Mouse (Mus musculus) limb, embryonic 11.5 days (tissue): ENCODE data around the gene Skp2. TPM values are rescaled to one million over a fixed set of nuclear protein-coding genes. Genes with fewer than 3 reads are reported as not detected.

Experiments
- ATAC-seq: fragments of 200-750 bp; cut with Nextera tagmentation; 2 replicates; pipeline ENCODE4 v1.8.0; 2017; ENCODE audit warnings: low read depth; ENCODE audit not compliant: insufficient number of reproducible peaks, low FRiP score, low TSS enrichment
- DNase-seq: peaks from one replicate; pipeline ENCODE4 v3.0.0-alpha.2; 2015; ENCODE audit warnings: low spot score
- H3K27ac ChIP-seq: fragments of 300-500 bp; sonication (generic); replicated peaks from 2 replicates; pipeline ENCODE4 v1.5.1; 2014; ENCODE audit warnings: low read depth, mild to moderate bottlenecking, low read length
- H3K27me3 ChIP-seq: fragments of 300-500 bp; sonication (generic); 2 replicates; pipeline ENCODE4 v1.6.1; 2014; ENCODE audit warnings: mild to moderate bottlenecking, low read length, mixed read lengths; ENCODE audit not compliant: control insufficient read depth, insufficient read depth
- H3K36me3 ChIP-seq: fragments of 300-500 bp; sonication (generic); 2 replicates; pipeline ENCODE4 v1.6.1; 2014; ENCODE audit warnings: mild to moderate bottlenecking, low read length, moderate library complexity, mixed read lengths; ENCODE audit not compliant: control insufficient read depth, insufficient read depth
- H3K4me1 ChIP-seq: fragments of 300-500 bp; sonication (generic); 2 replicates; pipeline ENCODE4 v1.6.1; 2014; ENCODE audit warnings: low read length, mixed read lengths; ENCODE audit not compliant: control insufficient read depth, insufficient read depth
- H3K4me2 ChIP-seq: fragments of 300-500 bp; sonication (generic); 2 replicates; pipeline ENCODE4 v1.6.1; 2014; ENCODE audit warnings: low read depth, mild to moderate bottlenecking, moderate library complexity; ENCODE audit not compliant: severe bottlenecking
- H3K4me3 ChIP-seq: fragments of 300-500 bp; sonication (generic); 2 replicates; pipeline ENCODE4 v1.5.1; 2014; ENCODE audit warnings: low read depth, low read length
- H3K9ac ChIP-seq: fragments of 300-500 bp; sonication (generic); 2 replicates; pipeline ENCODE4 v1.6.1; 2014; ENCODE audit warnings: mild to moderate bottlenecking, low read length
- H3K9me3 ChIP-seq: fragments of 300-500 bp; sonication (generic); 2 replicates; pipeline ENCODE4 v1.6.1; 2016; ENCODE audit warnings: low read length; ENCODE audit not compliant: control insufficient read depth
- WGBS: fragments of 180-500 bp; shearing (Covaris S2); extraction: QIAGEN DNeasy Blood & Tissue Kit; methylation state at CpG from one replicate; pipeline ENCODE4 v1.1.7; 2014; 5-methylcytosine and 5-hydroxymethylcytosine counted together
- polyA plus RNA-seq: library from polyadenylated mRNA; unstranded; fragments of >200 nt; fragmentation: Nextera tagmentation; extraction: Ambion mirVana; gene quantifications from 2 replicates; pipeline ENCODE4 v1.2.1, GENCODE M21; 2014

Gene Skp2
- polyA plus RNA-seq, 1 experiment from 2014 or later = 160 TPM

DNA sequence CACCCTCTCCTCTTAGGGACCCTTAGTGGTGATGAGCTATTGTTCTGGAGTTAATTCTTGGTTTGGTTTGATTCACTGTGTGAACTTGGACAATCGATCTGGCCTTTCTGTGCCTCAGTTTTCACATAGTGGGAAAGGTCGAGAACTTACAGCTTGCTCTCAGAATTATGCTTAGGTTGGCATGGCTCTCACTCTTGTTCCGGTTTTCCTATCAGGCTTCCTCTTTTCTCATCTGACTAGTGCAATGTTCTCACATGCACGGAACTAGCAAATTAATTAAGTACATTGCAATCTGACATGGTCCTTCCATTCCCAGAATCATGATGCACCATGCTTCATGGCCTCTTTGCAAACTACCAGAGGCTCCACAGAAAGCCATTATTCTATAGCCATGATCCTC, 32.2 kb downstream of the Skp2 start:
- Histone ChIP-seq H3K27me3 (no peaks in the 10 kb centered on the region), H3K9ac (no peak overlapping the region), H3K27ac (no peak overlapping the region), H3K4me2 (no peak overlapping the region), H3K4me3 (no peak overlapping the region), H3K4me1 (no peaks in the 10 kb centered on the region), H3K36me3 (peaks cover 24% of the 10 kb centered on the region), H3K9me3 (no peaks in the 10 kb centered on the region)
- ATAC-seq = no peak
- 93% methylated on average over 4 of the region's 4 CpGs for WGBS
- no peak for DNase-seq

DNA sequence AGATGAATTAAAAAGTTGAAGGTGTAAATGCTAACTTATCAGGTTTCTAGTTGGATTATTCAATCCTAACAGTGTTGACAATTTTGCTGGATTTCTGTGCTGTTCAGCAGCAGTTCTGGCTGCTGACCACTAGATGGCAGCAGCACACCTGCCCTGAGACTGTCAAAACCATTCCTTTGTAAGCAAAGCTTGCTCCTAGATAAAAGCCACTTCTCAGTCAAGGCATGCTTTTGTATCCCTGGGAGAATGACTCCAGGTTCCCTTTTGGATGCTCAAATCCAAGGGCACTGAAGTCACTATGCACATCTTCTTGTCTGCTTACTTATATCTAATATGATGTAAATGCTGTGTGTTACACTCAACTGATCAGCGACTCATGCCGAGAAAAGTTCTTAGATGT, 35.1 kb downstream of the Skp2 start:
- 98% methylated on average over 2 of the region's 2 CpGs for WGBS
- H3K27ac ChIP-seq = no peak overlapping the region
- no peaks in the 10 kb centered on the region for H3K4me1 ChIP-seq
- H3K27me3 ChIP-seq = no peaks in the 10 kb centered on the region
- peaks cover 18% of the 10 kb centered on the region for H3K36me3 ChIP-seq
- no peak overlapping the region for H3K9ac ChIP-seq
- H3K4me3 ChIP-seq = no peak overlapping the region
- no peak overlapping the region for H3K4me2 ChIP-seq
- ATAC-seq (peak; percentile 35; the same call in 1 of the 2 replicates), DNase-seq (peak; percentile 64)
- no peaks in the 10 kb centered on the region for H3K9me3 ChIP-seq

DNA sequence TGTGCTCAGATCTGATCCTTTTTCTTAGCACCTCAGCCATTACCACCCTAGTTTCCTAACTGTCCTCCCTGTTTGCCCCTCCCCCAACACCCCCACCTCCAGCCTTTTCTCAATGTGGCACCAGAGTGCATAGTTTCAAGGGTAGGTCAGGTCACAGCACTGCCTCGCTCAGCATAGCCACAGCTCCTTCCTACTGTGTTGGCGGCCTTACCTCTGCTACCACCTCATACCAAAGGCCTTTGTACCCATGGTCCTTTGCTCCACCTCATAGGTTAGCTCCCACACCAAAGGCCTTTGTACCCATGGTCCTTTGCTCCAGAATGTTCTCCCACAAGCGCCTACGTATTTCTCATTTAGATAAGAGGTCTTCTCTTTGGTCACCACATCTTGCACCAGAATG, 36.4 kb downstream of the Skp2 start:
- no peak overlapping the region for H3K27ac ChIP-seq
- H3K4me1 ChIP-seq = no peaks in the 10 kb centered on the region
- H3K27me3 ChIP-seq = no peaks in the 10 kb centered on the region
- no peak overlapping the region for H3K9ac ChIP-seq
- H3K36me3 ChIP-seq = peaks cover 23% of the 10 kb centered on the region
- DNase-seq (no peak), ATAC-seq (no peak)
- H3K4me3 ChIP-seq = no peak overlapping the region
- no peaks in the 10 kb centered on the region for H3K9me3 ChIP-seq
- 96% methylated on average over 4 of the region's 4 CpGs for WGBS
- no peak overlapping the region for H3K4me2 ChIP-seq

DNA sequence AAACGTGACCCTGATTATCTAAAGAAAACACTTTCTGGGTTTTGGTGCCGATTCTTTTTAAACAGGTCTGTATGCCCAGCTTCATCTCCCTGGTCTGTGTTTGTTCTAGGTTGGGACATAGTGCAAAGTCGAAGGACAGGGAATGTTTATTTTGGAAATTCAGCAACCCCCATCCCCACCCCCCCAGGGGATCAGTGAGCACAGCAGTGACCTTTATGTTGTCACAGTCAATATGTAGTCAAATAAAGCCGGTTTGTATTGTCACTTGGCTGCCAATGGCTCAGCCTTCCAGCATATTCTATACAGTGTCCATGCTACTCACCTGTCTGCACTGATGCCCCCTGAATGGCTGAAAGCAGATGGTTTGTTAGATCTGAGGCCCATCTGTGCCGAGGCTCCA, 40.6 kb downstream of the Skp2 start:
- no peak overlapping the region for H3K4me3 ChIP-seq
- no peaks in the 10 kb centered on the region for H3K9me3 ChIP-seq
- H3K27me3 ChIP-seq = no peaks in the 10 kb centered on the region
- 83% methylated on average over 5 of the region's 5 CpGs for WGBS
- peaks cover 18% of the 10 kb centered on the region for H3K36me3 ChIP-seq
- H3K4me1 ChIP-seq = no peaks in the 10 kb centered on the region
- H3K27ac ChIP-seq = no peak overlapping the region
- no peak overlapping the region for H3K4me2 ChIP-seq
- DNase-seq (no peak), ATAC-seq (no peak)
- H3K9ac ChIP-seq = no peak overlapping the region

DNA sequence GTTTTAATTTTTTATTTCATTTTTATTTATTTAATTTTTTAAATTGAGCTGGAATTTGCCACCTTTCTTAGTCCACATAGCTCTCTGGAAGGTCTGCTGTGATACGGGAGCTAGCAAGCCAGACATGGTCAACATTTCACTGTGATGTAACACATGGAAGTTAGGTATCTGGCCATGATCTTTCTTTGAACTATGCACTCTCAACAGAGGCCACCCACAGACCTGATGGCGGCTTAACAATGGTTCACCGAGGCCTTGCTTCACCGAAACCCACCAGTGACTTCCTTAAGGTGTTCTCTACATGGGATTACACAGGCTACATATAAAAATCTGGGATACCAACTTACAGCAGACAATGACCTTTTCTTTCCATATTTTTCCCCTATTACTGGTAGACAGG, 41.1 kb downstream of the Skp2 start:
- H3K9me3 ChIP-seq = no peaks in the 10 kb centered on the region
- H3K27ac ChIP-seq = no peak overlapping the region
- DNase-seq = no peak
- H3K36me3 ChIP-seq = peaks cover 17% of the 10 kb centered on the region
- WGBS = 94% methylated on average over 4 of the region's 4 CpGs
- no peak overlapping the region for H3K9ac ChIP-seq
- no peak for ATAC-seq
- H3K4me1 ChIP-seq = no peaks in the 10 kb centered on the region
- H3K4me3 ChIP-seq = no peak overlapping the region
- H3K27me3 ChIP-seq = no peaks in the 10 kb centered on the region
- no peak overlapping the region for H3K4me2 ChIP-seq

DNA sequence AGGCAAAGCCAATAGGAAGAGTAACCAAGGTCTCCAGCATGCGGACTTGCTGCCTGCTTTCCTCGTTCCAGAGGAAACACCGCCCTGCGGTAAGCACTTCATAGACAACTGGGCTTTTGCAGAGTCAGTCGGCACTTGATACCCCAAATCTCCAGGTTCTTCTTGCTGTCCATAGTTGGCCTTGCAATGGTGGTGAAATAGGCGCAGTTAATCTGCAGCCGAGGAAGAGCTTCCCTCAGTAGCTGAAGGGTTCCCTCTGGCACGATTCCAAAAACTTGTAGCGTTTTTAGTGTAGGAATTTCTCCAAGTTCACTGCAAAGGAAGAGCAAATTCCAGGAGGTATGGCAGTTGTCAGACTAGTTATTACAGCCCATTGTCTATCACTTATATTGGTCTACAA, 41.7 kb downstream of the Skp2 start:
- WGBS = 91% methylated on average over 9 of the region's 9 CpGs
- ATAC-seq = no peak
- Histone ChIP-seq H3K27me3 (no peaks in the 10 kb centered on the region), H3K9ac (no peak overlapping the region), H3K36me3 (peaks cover 13% of the 10 kb centered on the region), H3K4me1 (no peaks in the 10 kb centered on the region), H3K9me3 (no peaks in the 10 kb centered on the region), H3K27ac (no peak overlapping the region), H3K4me3 (no peak overlapping the region), H3K4me2 (no peak overlapping the region)
- DNase-seq = no peak

DNA sequence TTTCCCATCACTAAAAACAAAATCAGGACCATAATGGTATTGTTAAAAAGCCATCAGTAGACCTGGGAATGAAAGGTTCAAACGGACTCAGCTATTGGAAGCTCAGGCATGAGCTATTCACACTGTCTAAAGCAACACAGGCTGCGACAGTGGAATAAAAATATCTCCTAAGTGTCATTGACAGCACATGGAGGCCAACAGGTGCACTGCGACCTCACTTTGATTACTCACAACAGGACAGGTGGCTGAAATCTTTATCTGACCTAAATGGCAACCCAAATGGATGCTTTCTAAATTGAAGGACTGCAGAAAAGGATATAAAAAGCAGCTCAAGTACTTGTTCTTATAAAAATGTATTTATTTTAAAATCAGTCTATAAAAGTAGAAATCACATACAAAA, 43.6 kb downstream of the Skp2 start:
- no peak overlapping the region for H3K27ac ChIP-seq
- H3K9ac ChIP-seq = no peak overlapping the region
- 91% methylated on average over 3 of the region's 3 CpGs for WGBS
- H3K9me3 ChIP-seq = no peaks in the 10 kb centered on the region
- peaks cover 16% of the 10 kb centered on the region for H3K36me3 ChIP-seq
- H3K4me3 ChIP-seq = no peak overlapping the region
- no peaks in the 10 kb centered on the region for H3K4me1 ChIP-seq
- H3K27me3 ChIP-seq = no peaks in the 10 kb centered on the region
- DNase-seq (no peak), ATAC-seq (no peak)
- no peak overlapping the region for H3K4me2 ChIP-seq

DNA sequence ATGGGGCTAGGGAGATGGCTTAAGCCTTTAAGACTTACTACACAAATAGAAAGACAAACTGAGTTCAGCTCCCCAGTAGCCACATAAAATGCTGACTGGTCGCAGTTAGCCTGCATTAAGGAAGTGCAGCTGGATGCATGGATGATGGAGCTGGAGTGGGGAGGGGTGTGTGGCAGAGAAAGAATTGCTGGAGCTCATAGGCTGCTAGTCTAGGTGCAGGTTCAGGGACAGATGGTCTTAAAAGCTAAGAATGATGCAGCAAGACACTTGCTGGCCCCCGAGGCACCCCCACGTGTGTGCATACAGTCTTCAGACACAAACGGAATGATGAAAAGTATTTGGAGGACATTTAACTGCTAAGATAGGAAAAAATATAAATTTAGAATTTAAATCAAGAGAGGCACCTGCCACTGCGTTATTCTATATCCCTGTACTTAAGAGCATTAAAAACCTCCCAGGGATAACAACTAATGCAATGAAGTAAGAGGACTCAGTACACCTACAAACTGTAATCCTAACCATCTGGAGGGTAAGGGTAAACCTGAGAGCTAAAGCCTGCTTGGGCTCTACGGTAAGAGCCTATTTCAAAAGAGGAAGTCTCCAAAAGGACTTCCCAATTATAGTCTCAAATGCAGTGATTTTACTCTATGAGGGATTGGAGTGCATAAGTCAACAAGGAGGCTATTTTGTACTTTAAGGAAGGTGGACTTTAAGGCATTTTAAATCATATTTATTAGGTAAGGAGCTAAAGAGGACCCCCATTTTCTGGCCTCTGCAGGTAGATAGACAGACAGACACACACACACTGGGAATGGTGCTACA, 44.5 kb downstream of the Skp2 start:
- Histone ChIP-seq H3K27me3 (no peaks in the 10 kb centered on the region), H3K4me3 (no peak overlapping the region), H3K4me1 (no peaks in the 10 kb centered on the region), H3K36me3 (peaks cover 19% of the 10 kb centered on the region), H3K4me2 (no peak overlapping the region), H3K27ac (no peak overlapping the region), H3K9me3 (no peaks in the 10 kb centered on the region), H3K9ac (no peak overlapping the region)
- WGBS = 86% methylated on average over 6 of the region's 6 CpGs
- ATAC-seq (no peak), DNase-seq (no peak)
